Mouse (Mus musculus): Measurements from ENCODE around the gene Bnip2.

- TF ChIP-seq POLR2A (IDR thresholded peaks at IDR 0.05; ENCODE audit: borderline replicate concordance, extremely low read depth, low read depth, low read length): no peak
- TF ChIP-seq CTCF (IDR thresholded peaks at IDR 0.05; ENCODE audit: insufficient read depth, low read length): no peak
These were observed 32.8 kb downstream of the Bnip2 start for GRCm38 (mm10) chr9:70022083-70022482.

Measured in lung, adult 2 months (tissue).